Mouse (Mus musculus) gonadal fat pad, adult 2 months (tissue): ENCODE results near the gene Cactin. TPM values are rescaled to one million over a fixed set of nuclear protein-coding genes. Genes with fewer than 3 reads are reported as not detected.

Experiments
- DNase-seq: peaks from one replicate; pipeline ENCODE4 v3.0.0-alpha.2; 2012; ENCODE audit warnings: low read depth
- polyA plus RNA-seq: library from polyadenylated mRNA; depleted of rRNA; stranded (reverse); fragments of >200 nt; gene quantifications from 2 replicates; pipeline ENCODE4 v1.2.3, GENCODE M21; 2012

Gene Cactin
- polyA plus RNA-seq, 1 experiment, result 24.8 TPM

- DNase-seq, result no peak
Measured at GRCm38 (mm10) chr10:81342686-81343505, 22.0 kb downstream of the Cactin start, which contains the start of gene Gipc3. Gipc3 (minus strand) TSS chr10:81343266.

GRCm38 (mm10) chr10:81344421-81345161 is 23.7 kb downstream of the Cactin start:
- DNase-seq, result no peak

- DNase-seq, result no peak
Measured at GRCm38 (mm10) chr10:81345162-81345534, 24.2 kb downstream of the Cactin start.

GRCm38 (mm10) chr10:81346453-81347067 is 25.7 kb downstream of the Cactin start:
- no peak for DNase-seq

GRCm38 (mm10) chr10:81349146-81349545 is 28.2 kb downstream of the Cactin start:
- no peak for DNase-seq

- no peak for DNase-seq
Measured at GRCm38 (mm10) chr10:81349961-81350350, 29.1 kb downstream of the Cactin start.

GRCm38 (mm10) chr10:81350351-81351063 is 29.6 kb downstream of the Cactin start, which contains the start of gene Hmg20b:
Hmg20b (minus strand) TSS chr10:81350480.
- peak; percentile 70 for DNase-seq

- DNase-seq, result no peak
Measured at GRCm38 (mm10) chr10:81351678-81352291, 30.9 kb downstream of the Cactin start.

GRCm38 (mm10) chr10:81354738-81355477 is 34.0 kb downstream of the Cactin start:
- DNase-seq, result no peak

GRCm38 (mm10) chr10:81355533-81355932 is 34.6 kb downstream of the Cactin start:
- DNase-seq, result no peak

GRCm38 (mm10) chr10:81356352-81356990 is 35.6 kb downstream of the Cactin start:
- DNase-seq, result no peak

- DNase-seq, result no peak
Measured at GRCm38 (mm10) chr10:81356991-81357844, 36.3 kb downstream of the Cactin start, which contains the start of gene Mfsd12. Mfsd12 (plus strand) TSS chr10:81357491.

GRCm38 (mm10) chr10:81358209-81358608 is 37.3 kb downstream of the Cactin start:
- no peak for DNase-seq

GRCm38 (mm10) chr10:81358841-81359240 is 37.9 kb downstream of the Cactin start:
- DNase-seq, result no peak

- DNase-seq, result no peak
Measured at GRCm38 (mm10) chr10:81360721-81361120, 39.8 kb downstream of the Cactin start.

- DNase-seq, result no peak
Measured at GRCm38 (mm10) chr10:81362336-81362949, 41.5 kb downstream of the Cactin start.

GRCm38 (mm10) chr10:81363436-81364346 is 42.8 kb downstream of the Cactin start:
- DNase-seq, result no peak
